Mouse (Mus musculus): Measurements from ENCODE around the gene Usp42. TPM values are rescaled to one million over a fixed set of nuclear protein-coding genes. Genes with fewer than 3 reads are reported as not detected.

Usp42 gene
- polyA plus RNA-seq, 3 experiments from 2014 or later = 9.6 to 12.8 (median 11.9) TPM

DNA sequence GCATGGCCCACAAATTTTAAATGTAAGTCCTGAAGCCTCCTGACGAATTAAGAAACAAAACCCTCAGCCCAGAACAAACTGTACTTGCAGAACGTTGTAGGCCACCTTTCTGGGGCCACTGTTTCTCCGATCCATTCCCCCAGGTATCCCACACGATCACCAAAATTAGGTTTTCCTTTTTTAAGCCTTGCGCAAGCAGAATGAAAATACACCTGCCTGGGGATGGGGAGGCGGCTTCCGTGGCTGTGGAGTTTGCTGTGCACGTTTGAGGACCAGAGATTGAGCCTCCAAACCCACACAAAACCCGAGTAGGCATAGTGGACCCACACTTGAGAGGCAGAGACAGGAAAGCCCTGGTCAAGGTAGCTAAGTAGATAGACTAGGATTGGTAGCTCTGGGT, 41.7 kb downstream of the Usp42 start:
- no peak for ATAC-seq

DNA sequence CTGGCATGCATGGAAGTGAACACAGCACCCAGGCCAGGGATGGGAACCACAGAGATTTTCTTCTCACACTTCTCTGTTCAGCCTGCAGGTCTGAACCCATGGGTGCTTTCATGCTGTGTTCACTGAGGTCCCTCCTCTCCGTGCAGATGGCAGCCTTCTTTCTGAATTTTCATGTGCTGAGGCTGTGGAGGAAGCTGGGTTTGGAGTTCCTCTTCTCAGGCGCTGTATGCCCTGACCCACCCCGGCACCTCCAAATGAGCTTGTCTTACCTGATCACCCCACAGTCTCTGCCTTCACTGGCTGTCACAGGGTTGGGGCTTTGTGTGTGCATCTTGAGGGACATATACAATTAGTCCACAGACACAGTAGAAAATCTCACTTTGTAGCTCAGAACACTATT, 44.5 kb downstream of the Usp42 start:
- ATAC-seq = no peak

DNA sequence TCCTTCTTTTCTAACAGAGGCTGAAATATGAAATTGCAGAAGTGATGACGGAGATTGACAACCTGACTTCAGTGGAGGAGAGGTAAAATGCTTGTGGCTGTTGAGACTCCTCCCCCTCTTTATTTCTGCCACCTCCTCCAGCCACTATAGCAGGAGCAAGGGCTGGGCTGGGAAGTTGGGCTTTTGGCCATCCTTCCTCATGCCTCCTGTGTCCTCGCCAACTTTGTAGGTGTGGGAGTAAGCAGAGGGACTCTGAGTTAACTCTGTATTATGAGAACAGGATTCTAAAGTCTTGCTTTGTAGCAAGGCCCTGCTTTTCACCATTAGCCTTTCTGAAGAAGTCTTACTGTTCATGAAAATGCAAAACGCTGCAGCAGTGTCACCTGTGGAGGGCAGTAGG, 45.6 kb downstream of the Usp42 start:
- ATAC-seq = no peak

DNA sequence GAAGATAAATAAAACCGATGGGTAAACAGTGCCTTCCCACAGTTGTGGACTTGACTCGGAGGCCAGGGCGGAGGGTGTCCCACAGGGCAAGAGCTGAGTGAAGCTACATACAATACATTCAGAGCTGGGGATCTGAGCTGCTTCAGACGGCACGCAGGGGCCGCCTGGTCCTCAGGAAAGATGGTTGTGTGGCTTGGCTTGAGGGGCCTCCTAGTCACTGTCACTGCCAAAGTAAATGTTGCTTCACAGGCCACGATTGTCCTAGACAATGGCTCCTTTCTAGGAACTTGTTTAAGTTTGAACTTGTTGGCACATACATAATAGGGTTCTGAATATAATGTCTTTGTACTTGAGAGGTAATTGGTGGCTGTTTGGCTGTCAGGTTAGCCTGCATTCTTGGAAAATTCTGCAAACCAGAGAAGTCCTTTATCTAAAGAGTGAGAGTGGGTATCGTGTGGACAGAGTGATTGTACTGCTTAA, 47.1 kb downstream of the Usp42 start:
- no peak for ATAC-seq

DNA sequence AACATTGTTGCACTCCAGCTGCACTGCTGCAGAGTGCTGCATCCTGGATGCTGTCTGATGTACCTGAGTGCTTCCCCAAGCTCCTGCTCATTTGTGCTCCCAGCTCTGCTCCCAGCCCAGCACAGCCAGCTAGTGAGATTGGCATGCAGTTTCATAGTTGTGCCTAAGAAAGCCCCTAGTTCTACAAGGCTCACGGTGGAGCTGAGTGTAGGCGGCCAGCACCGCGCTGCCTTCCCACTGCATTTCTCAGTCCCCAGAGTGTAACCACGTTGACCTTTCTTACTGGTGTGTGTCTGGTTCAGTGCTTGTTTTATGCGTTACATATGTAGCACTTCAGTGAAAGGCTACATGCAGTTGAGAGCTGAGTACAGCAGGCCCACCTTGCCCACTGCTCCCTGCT, 48.4 kb downstream of the Usp42 start:
- ATAC-seq = peak; percentile 39

DNA sequence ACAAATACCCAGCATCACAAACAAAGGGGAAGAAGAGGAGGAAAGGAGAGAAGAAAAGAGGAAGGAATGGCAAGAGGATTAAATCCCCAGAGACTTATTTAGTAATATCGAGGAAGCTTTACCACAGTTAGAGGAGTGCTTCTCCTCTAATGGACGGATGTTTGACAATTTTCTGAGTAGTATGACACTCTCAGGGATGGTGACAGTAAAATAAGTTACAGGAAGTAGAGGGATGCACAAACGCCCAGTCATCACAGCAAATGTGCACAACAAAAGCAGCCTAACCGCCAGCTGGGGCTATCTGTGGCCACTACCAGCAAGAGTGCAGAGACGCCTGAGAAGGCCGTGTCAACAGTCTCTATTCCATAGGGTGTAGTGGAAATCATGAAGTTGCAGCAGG, 52.4 kb downstream of the Usp42 start:
- ATAC-seq = peak; percentile 36

DNA sequence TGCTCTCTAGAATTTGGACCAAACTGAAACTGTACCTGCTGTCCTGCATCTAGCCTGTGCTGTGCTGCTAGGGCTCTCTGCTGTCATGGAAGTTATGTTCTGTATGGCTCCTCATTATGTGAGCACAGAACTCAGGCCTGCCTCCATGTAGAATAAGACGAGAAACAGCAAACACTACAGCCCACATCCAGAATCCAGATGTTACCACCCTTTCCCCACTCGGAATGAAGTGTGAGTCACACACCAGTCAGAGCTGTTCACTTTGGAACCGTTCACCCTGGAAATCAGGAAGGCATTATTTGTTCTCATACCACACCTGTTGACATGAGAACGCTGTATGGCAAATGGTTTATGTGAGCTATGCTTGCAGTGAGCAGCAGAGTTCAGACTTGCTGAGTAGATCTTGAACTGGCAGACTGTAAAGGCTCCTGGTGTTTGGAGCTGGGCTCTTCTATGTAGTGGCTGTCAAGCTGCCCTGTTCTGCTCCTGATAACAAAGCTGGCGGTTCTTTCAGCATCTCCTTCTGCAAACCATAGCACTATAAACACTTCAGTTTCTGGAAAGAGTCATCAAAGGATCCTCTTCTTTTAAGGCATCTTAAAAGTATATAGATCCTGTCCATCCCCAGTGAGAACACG, 53.3 kb downstream of the Usp42 start:
- no peak for ATAC-seq

DNA sequence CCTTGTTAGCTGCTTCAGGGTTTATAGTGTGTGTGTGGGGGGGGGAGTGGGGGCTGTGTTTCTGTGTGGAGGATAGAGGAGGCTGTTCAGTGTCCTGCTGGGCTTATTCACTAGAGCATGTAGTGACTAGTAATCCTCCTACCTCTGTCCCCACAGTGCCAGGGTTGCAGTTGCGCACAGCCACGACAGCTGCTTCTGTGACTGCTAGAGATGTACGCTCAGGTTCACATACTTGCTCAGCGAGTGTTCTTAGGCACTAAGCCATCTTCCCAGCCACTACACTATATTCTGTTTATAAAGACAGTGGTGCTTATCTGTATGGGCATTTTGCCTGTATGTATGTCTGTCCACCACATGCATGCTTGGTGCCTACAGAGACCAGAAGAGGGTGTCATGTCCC, 54.7 kb downstream of the Usp42 start:
- ATAC-seq = no peak

DNA sequence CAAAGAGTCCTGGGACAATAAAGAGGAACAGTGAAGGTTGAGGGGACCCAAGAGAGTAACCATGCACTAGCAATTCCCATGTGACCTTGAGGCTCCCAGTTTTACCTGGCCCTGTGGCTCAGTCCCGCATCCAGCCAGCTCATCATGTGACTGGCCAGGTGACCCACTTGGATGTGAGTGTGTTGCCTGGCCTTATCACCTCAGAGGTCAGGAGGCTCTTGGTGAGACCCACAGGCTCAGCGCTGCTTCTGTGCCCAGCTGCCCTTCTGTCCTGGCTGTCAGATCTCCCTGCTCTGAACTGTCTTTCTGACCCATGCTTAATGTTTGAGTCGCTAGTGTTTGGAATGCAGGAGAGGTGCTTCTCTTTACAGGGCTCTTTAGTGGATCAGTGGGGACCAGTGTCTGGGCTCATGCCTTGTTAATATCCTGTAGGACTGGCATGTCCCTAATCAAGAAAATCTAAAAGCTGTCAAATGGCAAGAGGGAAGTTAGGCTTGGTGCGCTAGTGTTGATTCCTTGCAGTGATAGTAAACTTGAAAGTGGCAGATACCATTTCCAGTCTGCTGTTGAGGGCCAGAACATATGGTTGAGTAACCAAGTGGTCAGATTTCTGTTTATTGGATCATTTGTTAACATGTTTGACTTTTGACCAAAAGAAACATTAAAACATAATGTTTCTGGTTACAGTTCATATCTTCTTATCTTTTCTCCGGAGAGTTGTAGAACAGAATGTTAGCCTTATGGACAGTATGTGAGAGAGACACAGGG, 55.7 kb downstream of the Usp42 start:
- no peak for ATAC-seq

DNA sequence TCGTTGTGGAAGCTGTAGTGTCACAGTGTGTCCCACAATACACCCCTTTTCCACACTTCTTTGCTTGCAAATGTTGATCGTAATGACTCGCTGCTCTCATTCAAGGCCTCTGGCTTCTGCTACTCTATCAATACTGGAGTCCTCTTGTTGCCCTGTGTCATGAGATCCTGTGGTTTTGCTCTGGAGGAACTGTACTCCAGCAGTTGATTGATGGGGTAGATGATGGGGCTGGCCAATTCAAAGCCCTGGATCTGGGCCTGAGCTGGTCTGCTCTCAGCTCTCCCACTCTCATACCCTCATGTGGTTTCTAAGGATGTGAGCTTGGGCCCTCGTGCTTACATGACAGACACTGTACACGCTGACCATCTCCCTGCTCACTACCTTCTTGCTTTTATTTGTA, 57.5 kb downstream of the Usp42 start:
- no peak for ATAC-seq

DNA sequence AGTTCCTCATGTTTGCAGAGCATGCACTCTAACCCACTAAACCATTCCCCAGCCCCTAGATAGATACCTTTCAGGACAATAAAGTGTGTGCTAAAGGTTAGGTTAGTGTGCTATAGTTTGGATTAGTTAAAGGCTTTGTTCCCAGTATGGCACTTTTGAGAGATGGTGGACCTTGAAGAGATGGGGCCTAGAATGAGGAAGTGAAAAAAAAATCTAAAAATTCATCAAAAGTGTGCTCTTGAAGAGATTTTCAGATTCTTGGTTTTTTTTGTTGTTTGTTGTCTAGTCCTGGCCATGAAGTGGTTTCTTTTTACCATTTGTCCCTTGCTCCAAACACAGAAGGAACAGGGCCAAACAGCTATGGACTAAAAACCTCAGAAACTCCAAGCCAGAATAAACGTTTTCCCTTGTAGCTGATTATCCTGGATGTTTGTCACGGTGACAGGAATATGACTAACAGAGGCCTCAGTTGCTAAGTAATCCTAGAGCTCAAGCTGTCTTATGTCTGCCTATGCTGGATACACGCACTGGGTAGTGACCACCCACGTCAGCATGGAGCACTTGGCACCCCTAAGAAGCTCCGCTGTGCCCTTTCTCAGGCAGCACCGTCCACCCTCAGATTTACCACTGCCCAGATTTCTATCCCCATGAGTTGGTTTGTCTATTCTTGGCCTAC, 61.2 kb downstream of the Usp42 start:
- no peak for ATAC-seq

DNA sequence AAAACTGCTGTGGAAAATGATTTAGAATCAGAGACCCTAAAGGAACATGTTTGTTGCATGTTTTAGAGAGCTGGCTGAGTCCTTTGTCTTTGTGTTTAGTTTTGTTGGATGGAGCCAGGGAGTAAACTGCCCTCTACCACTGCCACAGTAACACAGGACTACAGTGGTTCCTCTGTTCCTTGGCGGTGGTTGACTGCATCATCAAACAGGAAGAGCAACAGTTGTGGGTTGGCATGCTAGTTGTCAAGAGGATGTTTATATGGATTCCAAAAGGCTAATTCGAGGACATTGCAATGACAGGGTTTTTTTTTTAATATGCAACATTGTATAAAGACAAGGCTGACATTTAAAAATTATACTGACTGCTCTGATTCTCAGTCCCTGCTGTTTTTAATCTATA, 62.2 kb downstream of the Usp42 start:
- peak; percentile 92 for ATAC-seq

DNA sequence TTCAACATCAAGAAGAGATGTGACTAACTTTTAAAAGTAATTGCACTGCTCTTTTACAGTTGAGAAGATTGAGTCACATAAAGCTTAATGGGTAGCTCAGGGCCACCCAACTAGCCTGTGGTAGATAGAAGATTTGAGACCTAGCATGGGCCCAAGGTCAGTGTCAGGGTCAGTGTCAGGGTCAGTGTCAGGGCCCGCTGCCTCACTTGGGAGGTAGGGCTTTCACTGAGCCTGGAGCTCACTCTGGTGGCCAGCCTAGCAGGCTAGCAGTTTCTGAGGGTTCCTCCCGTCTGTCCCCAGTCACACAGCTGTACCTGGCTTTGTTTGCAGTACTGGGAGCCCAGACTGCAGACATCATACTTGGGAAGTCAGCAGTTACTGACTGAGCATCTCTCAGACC, 62.7 kb downstream of the Usp42 start:
- ATAC-seq = no peak

DNA sequence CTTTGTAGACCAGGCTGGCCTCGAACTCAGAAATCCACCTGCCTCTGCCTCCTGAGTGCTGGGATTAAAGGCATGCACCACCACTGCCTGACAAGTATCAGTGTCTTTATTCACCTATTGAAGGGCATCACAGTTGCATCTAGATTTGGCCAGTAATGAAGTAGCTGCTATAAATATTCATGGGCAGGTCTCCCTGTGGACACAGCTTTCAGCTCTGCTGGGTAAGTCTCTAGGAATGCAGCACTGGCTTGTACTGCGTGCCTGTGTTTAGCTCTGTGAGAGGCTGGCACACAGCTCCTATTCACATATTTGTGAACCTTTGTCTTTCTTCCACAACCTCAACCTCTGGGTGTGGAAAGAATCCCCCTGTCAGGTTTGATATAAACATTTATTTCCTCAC, 63.2 kb downstream of the Usp42 start:
- no peak for ATAC-seq

DNA sequence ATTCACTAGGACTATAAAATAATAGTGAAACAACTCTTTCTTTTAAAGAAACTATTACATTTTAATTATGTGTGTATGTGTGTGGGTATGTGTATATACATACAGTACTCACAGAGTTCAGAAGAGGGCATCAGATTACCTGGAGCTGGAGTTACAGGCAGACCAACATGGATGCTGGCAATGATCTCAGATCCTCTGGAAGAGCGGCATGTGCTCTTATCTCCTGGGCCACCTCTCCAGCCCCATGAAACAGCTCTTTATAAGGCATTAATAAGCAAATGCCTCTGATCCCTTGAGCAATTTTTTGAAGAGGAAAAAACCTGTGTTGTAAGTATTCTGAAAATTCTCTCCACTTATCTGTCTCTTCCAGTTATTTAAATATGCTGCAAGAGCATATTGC, 66.1 kb downstream of the Usp42 start:
- no peak for ATAC-seq

DNA sequence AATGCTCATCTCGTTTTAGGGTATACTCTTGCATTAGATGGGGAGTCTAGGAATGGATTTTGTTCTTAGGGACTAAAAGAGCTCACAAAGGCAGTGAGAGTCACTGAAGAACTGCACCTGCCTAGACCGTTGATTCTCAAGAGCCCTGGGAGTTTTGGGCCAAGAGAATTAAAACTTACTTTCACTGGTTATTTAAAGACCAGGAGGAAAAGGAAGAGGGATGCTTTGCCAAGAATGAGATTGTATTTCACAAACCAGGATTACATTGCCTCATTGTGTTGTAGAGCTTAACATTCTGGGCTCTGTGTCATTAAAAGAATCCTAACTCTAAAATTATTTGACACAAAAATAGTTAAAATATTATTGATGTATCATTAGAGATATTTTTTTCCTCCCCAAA, 66.5 kb downstream of the Usp42 start:
- no peak for ATAC-seq

DNA sequence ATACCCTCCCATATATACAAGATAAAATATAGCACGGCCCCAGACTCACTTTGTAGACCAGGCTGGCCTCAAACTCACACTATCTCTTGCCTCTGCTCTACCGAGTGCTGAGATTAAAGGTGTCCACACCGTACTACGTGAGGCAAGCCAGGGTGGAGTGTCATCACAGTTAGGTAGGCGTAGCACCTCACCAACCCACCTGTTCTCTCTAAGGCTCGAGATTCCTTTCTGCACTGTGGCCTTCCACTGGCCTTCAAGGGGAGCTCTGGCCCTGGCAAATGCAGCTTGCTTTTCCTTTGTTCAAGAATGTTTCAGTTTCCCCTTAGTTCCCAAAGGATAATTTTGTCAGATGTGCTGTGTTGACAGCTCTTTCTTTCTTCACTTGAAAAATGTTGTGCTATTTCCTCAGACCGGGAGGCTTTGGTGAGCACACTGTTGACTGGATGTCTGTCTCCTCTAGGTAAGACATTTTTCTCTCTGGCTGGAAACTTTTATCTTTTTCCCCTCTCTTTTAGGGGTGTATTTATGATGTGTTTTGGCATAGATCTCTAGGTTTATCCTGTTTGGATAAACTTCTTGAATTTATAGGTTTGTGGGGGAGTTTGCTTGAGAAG, 68.9 kb downstream of the Usp42 start:
- no peak for ATAC-seq

Other genes with a start within 250 kb of the Usp42 start
- 10 to 100 TPM; 57.1 to 67.7 (median 60.8) TPM for gene Rac1, start 204.2 kb downstream of the Usp42 start, polyA plus RNA-seq (2017; shearing (Covaris generic))
- 10 to 100 TPM; 11.4 to 41.0 (median 34.9) TPM for gene Cyth3, start 109.8 kb downstream of the Usp42 start, polyA plus RNA-seq (2017; shearing (Covaris generic))
- gene Eif2ak1, start 85.5 kb upstream of the Usp42 start, polyA plus RNA-seq (2017; shearing (Covaris generic)) = 10 to 100 TPM; 19.9 to 24.6 (median 23.2) TPM
- gene Ankrd61, start 165.4 kb upstream of the Usp42 start, polyA plus RNA-seq (2017; shearing (Covaris generic)) = 1 to 10 TPM in 2 of 3 experiments, under 1 TPM in 1; 0.55 to 2.3 (median 1.2) TPM
- gene Aimp2, start 177.6 kb upstream of the Usp42 start, polyA plus RNA-seq (2017; shearing (Covaris generic)) = 10 to 100 TPM; 43.2 to 50.1 (median 47.5) TPM
- 10 to 100 TPM; 44.7 to 48.9 (median 46.9) TPM for gene Pms2, start 177.7 kb upstream of the Usp42 start, polyA plus RNA-seq (2017; shearing (Covaris generic))
- gene Gm42421, start 195.9 kb upstream of the Usp42 start, polyA plus RNA-seq (2017; shearing (Covaris generic)) = 1 to 10 TPM; 1.2 to 1.6 (median 1.4) TPM
- under 1 TPM in 2 of 3 experiments, not detected in 1; 0.87 to 0.97 TPM for gene Rsph10b, start 200.8 kb upstream of the Usp42 start, polyA plus RNA-seq (2017; shearing (Covaris generic))

Data from inflammation-experienced regulatory T-cells, adult 6 months (primary cell).